Mouse (Mus musculus) CD4-positive, CD25-positive, alpha-beta regulatory T cell, adult 4 months (primary cell): ENCODE measurements around the gene Tex29. TPM values are rescaled to one million over a fixed set of nuclear protein-coding genes. Genes with fewer than 3 reads are reported as not detected.

Experiments used
- polyA plus RNA-seq, 2 experiments: library from polyadenylated mRNA; unstranded; fragments of 100-300 nt; shearing (Covaris generic); gene quantifications; one replicate each; pipeline ENCODE4 v1.2.1; 2017

Gene Tex29
- polyA plus RNA-seq, 2 experiments from 2014 or later = not detected

Other genes with a start within 250 kb of the Tex29 start
- 10 to 100 TPM; 71.3 to 83.5 TPM for gene Ankrd10, start 204.7 kb upstream of the Tex29 start, polyA plus RNA-seq
- under 1 TPM; 0.51 to 0.54 TPM for gene 1700016D06Rik, start 139.4 kb upstream of the Tex29 start, polyA plus RNA-seq
- 10 to 100 TPM; 33.2 to 42.6 TPM for gene Arhgef7, start 112.8 kb upstream of the Tex29 start, polyA plus RNA-seq